Mouse (Mus musculus) lung, postnatal 10 days (tissue): ENCODE results near the gene Plod3.
A peak's percentile ranks its signal among the peaks of the same experiment; 100 is the strongest.

ENCODE experiments used
- DNase-seq: peaks from one replicate; pipeline ENCODE4 v3.0.0; 2021

The Plod3 gene

GRCm38 (mm10) chr5:137026092-137026491 is 39.3 kb downstream of the Plod3 start, which contains the start of gene Vgf:
TSS of gene Vgf (plus strand) at chr5:137026392.
- no peak for DNase-seq

- DNase-seq: no peak
Measured at GRCm38 (mm10) chr5:137028561-137029272, 41.9 kb downstream of the Plod3 start.

- no peak for DNase-seq
Measured at GRCm38 (mm10) chr5:137029273-137029585, 42.4 kb downstream of the Plod3 start.

GRCm38 (mm10) chr5:137029643-137030415 is 43.0 kb downstream of the Plod3 start:
- peak; percentile 97 for DNase-seq

GRCm38 (mm10) chr5:137030416-137030810 is 43.6 kb downstream of the Plod3 start:
- no peak for DNase-seq

- peak; percentile 63 for DNase-seq
Measured at GRCm38 (mm10) chr5:137031076-137032032, 44.5 kb downstream of the Plod3 start.

- DNase-seq: peak; percentile 24
Measured at GRCm38 (mm10) chr5:137032033-137032421, 45.2 kb downstream of the Plod3 start.

GRCm38 (mm10) chr5:137032641-137033074 is 45.8 kb downstream of the Plod3 start:
- peak; percentile 94 for DNase-seq

GRCm38 (mm10) chr5:137036211-137036610 is 49.4 kb downstream of the Plod3 start:
- no peak for DNase-seq

- DNase-seq: no peak
Measured at GRCm38 (mm10) chr5:137039453-137039852, 52.6 kb downstream of the Plod3 start.

GRCm38 (mm10) chr5:137041442-137041841 is 54.6 kb downstream of the Plod3 start:
- no peak for DNase-seq

GRCm38 (mm10) chr5:137043997-137044396 is 57.2 kb downstream of the Plod3 start:
- DNase-seq: no peak

- peak; percentile 99 for DNase-seq
Measured at GRCm38 (mm10) chr5:137045402-137046323, 58.8 kb downstream of the Plod3 start, which contains the start of gene Ap1s1. TSS of gene Ap1s1 (minus strand) at chr5:137046135.
